Mouse (Mus musculus): Measurements from ENCODE around the gene Gtf3c5.
A peak's percentile ranks its signal among the peaks of the same experiment; 100 is the strongest.

Gene Gtf3c5

DNA sequence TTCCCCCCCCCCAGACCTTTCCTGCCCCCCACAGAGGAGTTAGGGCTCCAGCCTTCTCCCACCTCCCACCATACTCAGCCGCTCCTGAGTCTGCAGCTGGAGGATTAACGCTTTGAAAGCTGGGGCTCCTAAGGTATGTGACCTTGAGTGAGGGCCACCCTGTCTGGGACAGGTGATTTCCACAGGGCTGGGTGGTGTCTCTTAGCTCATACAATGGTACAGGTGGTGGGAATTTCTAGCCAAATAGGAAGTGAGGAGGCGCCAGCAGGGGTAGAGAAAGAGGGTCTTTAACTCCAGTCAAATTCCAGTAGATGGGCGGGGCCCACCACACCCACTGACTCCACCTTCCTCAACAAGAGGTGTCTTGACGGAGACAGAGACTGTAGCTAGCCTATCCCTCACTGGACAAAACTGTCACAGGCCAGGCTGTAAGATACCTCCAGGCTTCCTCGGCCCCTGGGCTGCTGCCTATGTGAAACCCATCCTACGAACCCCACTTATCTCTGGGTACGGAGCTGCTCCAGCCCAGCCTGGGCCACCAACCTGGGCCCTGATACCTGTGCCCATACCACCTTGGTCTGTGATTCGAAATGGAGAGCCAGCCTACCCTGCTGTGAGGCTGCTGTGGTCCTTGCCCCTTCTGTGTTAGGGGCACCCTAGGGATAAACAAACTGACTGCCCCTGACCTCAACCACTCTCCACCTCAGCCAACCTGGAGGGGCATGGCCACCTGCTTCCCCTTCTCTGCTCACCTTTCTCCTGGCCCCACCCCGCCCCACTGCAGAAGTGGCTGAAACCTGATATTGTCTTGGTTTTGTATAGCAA lies 24.0 kb upstream of the Gtf3c5 start:
- no peak for DNase-seq

DNA sequence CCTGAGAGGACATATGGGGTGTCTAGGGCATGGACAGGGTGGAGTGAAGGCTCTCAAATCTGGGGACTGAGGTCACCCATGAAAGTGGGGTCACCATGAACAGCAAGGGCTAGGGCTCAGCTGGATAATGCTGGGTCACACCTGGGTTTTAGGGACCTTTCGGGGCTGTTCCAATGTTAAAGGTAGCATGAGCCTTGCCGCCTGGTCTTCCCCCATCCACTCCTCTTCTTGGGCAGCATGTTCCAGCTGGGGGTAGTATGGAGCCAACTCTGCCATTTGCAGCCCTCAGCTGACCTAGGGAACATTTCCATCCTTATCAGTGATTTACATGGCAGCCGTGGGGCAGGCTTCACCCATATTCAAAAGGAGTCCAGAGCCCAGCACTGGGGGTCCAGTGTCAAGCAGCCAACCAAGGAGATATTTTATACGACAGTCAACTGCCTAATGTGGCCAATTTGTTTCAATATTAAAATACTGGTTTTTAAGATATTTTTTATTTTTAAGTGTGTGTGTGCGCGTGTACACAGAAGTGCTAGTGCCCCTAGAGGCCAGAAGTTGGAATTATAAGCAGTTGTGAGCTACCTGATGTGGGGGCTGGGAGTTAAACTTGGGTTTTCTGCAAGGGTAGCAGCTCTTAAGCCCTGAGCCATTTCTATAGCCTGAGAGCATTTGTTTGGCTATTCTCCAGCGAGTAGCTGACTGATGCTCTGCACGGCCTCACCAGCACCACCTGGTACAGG lies 23.2 kb upstream of the Gtf3c5 start:
- no peak for DNase-seq

- DNase-seq = no peak
These were observed 22.4 kb upstream of the Gtf3c5 start for GRCm38 (mm10) chr2:28605789-28606541.

GRCm38 (mm10) chr2:28603542-28603941 lies 20.0 kb upstream of the Gtf3c5 start:
- no peak for DNase-seq

GRCm38 (mm10) chr2:28601720-28602590 lies 18.4 kb upstream of the Gtf3c5 start:
- DNase-seq = no peak

GRCm38 (mm10) chr2:28599569-28599900 lies 16.0 kb upstream of the Gtf3c5 start:
- DNase-seq = no peak

DNA sequence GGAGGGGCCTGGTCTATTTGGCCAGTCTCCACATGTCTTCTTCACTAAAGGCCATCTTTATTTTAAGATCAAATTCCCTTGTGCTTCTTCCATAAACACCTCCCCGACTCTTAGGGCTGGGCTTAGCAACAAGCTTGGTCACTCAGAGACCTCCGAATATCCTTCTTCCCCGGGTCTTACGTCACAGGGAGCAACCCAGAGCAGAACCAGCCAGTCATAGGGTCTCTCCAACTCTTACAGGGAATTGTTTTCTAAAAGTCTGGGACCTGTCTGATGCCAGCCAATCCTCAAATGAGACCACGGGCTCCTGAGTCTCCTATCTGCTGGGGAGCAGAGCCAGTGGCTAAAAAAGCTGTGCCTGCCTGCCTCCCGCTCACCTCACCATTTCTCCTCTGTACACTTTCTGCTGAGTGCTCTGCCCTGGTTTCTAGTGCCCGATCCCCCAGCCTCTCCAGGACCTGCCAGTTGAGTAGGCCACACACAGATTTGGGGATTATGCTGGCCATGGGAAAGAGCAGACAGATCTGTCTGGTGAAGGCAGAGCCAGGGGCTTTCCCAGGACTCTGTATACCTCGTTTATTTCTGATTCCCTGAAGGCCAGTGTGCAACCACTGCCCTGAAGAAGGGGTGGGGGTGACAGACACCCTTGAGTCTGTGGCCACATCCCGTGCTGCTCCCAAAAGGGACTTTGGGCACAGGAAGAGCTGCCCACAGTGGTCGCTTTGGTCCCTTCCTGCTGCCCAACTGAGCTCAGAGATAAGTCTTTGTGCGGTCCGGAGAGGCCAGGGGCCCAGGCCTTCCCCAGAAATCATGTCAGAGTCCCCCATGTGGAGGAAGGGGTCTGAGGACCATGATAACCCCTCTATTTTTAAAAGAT lies 15.4 kb upstream of the Gtf3c5 start:
- no peak for DNase-seq

DNA sequence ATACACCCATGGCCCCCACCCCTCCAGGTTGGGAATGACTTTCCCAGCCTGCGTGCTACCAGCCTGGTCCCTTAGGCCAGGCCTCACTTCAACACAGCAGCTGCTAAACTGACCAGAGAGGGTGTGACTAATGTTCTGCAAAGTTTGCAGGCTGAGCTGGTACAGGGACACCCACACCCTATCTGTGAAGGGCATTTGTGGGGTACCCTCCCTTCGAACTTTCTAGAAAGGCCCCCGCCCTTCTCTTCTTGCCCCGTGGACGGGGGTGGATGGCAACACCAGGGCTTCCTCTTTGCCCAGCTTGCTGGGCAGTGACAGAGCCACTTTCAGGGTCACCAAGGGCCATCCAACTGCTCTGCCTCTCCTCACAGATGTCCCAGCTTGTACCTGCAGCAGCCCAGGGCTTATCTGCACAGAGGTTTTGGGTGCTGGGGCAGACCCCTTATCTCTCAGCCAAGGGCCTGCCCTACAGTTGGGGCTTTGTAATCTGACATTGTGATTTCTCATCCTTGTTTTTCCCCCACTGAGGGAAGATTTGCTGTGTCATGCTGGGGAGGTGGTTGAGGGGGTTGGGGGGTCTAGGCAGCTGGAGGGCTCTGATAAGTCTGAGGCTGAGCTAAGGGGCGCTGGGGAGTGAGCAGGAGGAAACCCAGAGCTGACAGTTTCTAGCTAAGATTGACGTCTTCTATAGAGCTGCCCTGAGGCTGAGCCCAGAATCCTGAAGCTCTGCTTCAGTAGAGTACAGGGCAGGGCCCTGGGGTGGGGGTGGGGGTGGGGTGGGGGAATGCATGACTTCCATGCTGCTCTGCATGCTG lies 14.4 kb upstream of the Gtf3c5 start:
- no peak for DNase-seq

DNA sequence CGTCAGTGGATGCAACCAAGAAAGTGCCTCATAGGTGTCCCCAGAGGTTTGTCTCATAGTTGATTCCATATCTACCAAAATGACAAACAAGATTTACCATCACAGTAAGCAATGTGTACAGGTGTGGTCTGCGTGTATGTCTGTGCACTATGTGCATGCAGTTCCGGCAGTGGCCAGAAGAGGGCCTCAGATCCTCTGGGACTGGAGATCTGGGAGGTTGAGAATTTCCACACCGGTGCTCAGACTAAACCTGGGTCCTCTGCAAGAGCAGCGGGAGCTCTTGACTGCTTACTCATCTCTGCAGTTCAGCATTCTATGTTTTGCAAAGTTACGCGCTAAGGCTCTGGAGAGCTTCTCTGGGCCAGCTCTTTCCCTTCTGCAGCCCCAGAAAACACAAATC lies 13.4 kb upstream of the Gtf3c5 start:
- DNase-seq = no peak

DNA sequence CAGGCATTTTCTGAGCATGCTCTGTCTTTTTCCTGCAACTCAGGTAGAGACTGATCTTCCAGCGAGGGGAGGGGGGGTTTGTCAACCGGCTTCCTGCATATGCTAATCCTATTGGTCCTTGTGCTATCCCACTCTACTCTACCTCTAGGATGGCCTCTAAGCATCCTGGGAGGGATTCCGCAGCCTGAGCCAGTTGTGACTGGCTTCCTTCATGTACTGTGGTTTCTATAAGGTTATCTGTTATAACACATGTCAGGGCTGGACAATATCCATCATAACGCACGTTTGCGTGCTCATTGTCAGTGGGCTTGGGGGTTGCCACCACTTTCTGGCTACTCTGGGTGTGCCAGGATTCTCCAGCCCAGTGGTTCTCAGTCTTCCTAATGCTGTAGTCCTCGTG lies 12.5 kb upstream of the Gtf3c5 start:
- no peak for DNase-seq

- no peak for DNase-seq
These were observed 9.3 kb upstream of the Gtf3c5 start for GRCm38 (mm10) chr2:28592809-28593208.

- DNase-seq = no peak
These were observed 7.9 kb upstream of the Gtf3c5 start for GRCm38 (mm10) chr2:28591479-28591878.

DNA sequence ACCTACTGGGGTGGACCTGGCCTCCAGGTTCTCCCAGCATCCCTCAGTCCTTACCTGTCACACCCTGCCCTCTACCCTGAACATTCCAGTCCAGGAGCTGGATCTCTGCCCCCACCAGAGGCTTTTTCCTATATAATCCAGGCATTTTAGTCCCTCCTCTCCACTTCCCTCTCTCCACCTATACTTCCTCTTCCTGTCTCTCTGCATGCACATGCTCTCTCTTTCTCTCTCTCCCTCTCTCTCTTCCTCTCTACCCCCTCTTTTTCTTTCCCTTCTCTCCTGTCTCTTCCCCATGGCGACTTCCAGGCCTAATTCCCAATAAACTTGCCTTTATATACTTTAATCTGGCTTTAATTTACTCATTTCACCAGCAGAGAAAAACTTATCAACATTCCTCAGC lies 5.0 kb upstream of the Gtf3c5 start:
- DNase-seq = no peak

DNA sequence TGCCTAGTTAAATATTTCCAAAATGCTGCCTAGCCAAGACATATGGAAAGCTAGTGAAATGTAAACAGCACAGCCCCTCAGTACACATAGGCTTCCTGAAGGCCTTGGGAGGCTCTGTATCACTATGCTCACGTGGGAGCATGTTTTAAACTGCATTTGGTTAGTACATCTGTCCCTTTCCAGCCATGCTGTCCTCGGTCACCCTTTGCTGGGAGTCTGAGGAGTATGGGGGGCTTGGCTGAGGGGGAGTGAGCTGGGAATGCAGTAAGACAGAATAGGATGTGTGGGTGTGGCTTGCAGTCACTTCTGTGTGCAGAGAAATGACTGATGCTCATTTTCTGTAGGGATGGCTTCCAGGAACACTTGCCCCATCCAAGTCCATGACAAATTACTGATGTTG lies 2.2 kb upstream of the Gtf3c5 start:
- no peak for DNase-seq

DNA sequence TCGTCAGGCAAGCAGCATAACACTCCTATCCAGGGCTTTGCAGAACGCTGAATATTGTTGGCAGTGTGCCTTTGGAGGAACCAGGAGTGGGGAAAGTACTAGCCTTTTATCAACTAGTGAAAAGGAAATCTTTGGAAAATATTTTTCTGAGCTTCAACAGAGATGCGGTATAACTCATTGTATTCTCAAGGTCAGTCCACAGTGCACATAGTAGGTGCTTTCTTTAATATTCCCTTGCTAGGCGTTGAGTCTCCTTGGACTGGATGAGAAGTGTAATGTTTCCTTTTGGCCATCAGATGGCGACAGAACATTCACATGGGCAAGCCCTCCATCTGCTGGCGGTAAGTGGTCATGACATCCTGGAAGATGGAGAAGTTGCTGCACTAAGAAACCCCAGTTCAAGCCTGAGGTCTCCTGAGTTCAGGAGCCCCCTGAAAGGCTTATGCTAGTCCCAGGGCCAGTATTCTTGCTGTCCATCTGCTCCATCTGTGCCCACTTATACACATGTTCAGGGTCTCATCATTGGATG lies 1.6 kb upstream of the Gtf3c5 start:
- peak; percentile 51 for DNase-seq

- peak; percentile 87 for DNase-seq
These were observed 751 bp downstream of the Gtf3c5 start for GRCm38 (mm10) chr2:28582647-28583353.

DNA sequence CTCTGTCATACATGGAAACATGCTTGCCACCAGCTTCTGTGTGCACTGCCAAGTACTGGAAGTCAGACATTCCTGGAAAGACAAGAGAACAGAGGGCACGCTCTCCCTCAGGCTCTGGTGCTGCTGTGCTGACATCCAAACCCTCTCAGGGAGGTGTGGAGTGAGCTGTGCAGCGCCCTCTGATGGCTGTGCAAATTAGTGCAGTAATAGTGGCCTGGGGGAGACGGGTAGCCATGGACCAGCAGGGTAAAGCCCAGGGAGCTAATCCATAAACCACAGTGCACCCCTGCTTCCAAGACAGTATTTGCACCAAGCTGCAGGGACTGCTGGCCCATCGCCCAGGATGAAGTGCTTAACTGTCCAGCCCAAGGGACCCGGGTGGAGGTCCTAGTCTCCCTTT lies 5.5 kb downstream of the Gtf3c5 start:
- no peak for DNase-seq

DNA sequence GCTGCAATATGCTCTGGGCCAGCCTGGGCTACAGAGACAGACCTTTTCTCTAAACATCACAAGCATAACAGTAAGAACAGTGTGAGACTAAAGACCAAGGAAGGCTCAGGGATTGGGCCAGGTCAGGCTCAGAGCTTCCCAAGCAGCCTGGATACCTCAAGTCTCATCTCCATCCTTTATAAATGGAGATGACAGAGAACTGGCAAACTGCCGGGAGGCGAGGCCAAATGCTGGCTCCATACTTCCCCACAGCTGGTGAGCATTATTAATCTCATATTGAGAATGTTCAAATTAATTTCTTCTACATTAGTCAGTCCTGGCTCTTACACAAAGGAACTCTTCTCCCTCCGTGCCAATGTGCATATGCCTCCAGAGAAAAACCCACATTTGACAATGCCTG lies 6.7 kb downstream of the Gtf3c5 start:
- no peak for DNase-seq

GRCm38 (mm10) chr2:28575341-28575740 lies 8.2 kb downstream of the Gtf3c5 start:
- DNase-seq = no peak

- no peak for DNase-seq
These were observed 13.6 kb downstream of the Gtf3c5 start for GRCm38 (mm10) chr2:28569903-28570302.

Data from right cerebral cortex, postnatal 25 days (tissue).